Mouse (Mus musculus) left cerebral cortex, adult 2 months (tissue): ENCODE measurements at regions not wholly inside any gene's neighbourhood (a gene's known extent, or its start where the extent isn't known, plus 50 kb on each side); places are given as distances from the start of the nearest gene placed in this dataset.

Source experiments
- DNase-seq, 2 experiments: peaks; one replicate each; pipeline ENCODE4 v3.0.0; 2021 to 2022; ENCODE audit warnings: low spot score in 2 of 2, mixed read lengths in 1 of 2; ENCODE audit errors: extremely low spot score in 1 of 2
- H3K27ac ChIP-seq: fragments of 200-600 bp; 2 replicates; pipeline ENCODE4 v1.8.1; 2022
- H3K4me3 ChIP-seq: fragments of 200-600 bp; 2 replicates; pipeline ENCODE4 v1.8.1; 2022
- CTCF ChIP-seq: fragments of 200-600 bp; IDR thresholded peaks from 2 replicates; pipeline ENCODE4 v1.8.1; 2022; ENCODE audit warnings: antibody characterized with exemption, mild to moderate bottlenecking, moderate library complexity
- intact Hi-C: fragments of 180-260 bp; cut with DNase I; formaldehyde crosslinking; loops from one replicate; pipeline ENCODE4 v1.15.1; 2025

DNA sequence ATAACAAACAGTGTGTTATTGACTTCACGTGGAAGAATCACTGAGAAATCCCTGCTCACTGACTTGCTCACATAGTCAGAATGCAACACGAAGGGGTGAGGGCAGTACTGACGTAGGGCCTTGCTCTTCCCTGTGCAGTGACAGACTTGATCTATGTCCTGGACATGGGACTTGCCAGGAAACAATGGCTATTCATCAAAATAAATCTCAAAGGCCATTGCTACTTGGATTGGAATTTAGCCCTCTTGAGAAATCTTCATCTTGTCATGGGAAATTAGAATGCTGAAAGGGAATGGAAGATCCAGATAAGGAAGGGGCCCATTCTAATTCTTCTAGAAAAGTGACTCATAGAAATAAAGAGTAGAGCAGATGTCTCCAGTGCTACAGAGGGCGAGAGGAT is 158.0 kb upstream of the Sstr4 start:
- no peak for DNase-seq
- H3K4me3 ChIP-seq = no peak overlapping the region
- H3K27ac ChIP-seq = no peak overlapping the region
- intact Hi-C loops = no loop called here
- no peak for TF ChIP-seq CTCF

DNA sequence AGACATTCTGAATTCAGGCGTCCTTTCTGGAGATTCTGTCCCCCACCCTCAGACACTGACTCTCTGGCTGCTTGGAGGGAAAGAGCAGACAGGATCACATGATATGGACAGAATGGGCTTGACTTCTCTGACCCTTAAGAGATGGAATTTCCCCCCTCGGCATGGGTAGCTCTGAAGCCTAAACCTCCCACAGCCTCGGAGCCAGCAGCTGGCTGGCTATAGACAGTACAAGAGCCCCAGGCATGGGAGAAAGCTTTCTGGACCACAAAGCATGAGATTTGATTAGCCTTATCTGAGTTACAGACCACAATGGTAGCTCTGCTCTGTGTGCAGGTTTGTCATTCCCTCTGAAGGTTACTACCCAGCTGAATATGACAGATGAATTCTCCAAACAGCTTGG is 156.1 kb upstream of the Sstr4 start:
- Histone ChIP-seq H3K27ac (no peak overlapping the region), H3K4me3 (no peak overlapping the region)
- no peak for DNase-seq
- intact Hi-C loops = no loop called here
- no peak for TF ChIP-seq CTCF

DNA sequence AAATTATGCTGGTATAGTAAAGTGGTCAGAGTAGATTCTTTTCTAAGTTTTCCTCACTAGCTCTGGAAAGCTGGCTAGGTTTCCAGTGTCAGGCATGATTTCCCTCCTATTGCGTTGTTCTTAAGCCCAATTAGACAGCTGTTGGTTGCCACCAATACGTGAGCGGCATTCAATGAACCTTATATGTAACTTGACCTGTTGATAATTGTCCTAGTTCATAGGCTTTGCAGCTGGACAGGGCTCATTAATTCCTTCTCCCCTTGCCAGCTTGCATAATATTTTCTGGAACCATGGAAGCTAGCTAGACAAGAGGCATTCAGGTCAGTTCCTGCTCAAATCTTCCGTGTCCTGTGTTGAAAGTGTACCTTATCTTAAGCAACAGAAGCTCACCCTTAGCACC is 152.9 kb upstream of the Sstr4 start:
- intact Hi-C loops = no loop called here
- Histone ChIP-seq H3K4me3 (no peak overlapping the region), H3K27ac (no peak overlapping the region)
- no peak for DNase-seq
- no peak for TF ChIP-seq CTCF

- intact Hi-C loops = no loop called here
- no peak overlapping the region for H3K27ac ChIP-seq
- DNase-seq = no peak
- no peak overlapping the region for H3K4me3 ChIP-seq
- no peak for TF ChIP-seq CTCF
Observed at GRCm38 (mm10) chr2:148245575-148245974, 149.6 kb upstream of the Sstr4 start.

- Histone ChIP-seq H3K27ac (no peak overlapping the region), H3K4me3 (no peak overlapping the region)
- DNase-seq = no peak
- intact Hi-C loops = no loop called here
- TF ChIP-seq CTCF = no peak
Observed at GRCm38 (mm10) chr2:148250902-148251301, 144.2 kb upstream of the Sstr4 start.

DNA sequence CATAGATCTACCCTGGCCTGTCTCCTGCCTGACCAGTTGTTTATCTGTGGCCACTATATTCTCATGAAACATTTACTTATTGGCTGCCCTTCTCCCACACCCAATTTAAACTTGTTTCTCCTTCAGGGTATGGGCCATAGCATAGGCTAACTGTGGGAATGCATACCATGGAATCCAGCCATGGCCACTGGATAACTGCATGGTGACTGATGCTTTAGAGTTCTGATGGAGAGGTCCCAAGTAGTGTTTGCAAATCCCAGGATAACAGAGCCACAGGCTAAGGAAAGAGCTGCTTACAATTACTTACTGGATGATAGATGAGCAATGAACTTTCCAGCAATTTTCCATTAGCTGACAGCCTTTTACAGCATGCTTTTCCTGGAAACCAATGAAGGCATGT is 139.5 kb upstream of the Sstr4 start:
- no peak overlapping the region for H3K4me3 ChIP-seq
- no peak for TF ChIP-seq CTCF
- DNase-seq = no peak
- H3K27ac ChIP-seq = no peak overlapping the region
- intact Hi-C loops = loop anchor here (5.0 kb wide), 1 partner anchor 107 kb away; no protein-coding TSS in a partner anchor

- intact Hi-C loops = no loop called here
- no peak overlapping the region for H3K4me3 ChIP-seq
- no peak for TF ChIP-seq CTCF
- DNase-seq = no peak
- H3K27ac ChIP-seq = no peak overlapping the region
Observed at GRCm38 (mm10) chr2:148264111-148264730, 130.9 kb upstream of the Sstr4 start.

- peak; percentile 23; the same call in 1 of the 2 replicates for TF ChIP-seq CTCF
- no peak for DNase-seq
- H3K27ac ChIP-seq = no peak overlapping the region
- no peak overlapping the region for H3K4me3 ChIP-seq
- intact Hi-C loops = no loop called here
Observed at GRCm38 (mm10) chr2:148279200-148279599, 115.9 kb upstream of the Sstr4 start.

DNA sequence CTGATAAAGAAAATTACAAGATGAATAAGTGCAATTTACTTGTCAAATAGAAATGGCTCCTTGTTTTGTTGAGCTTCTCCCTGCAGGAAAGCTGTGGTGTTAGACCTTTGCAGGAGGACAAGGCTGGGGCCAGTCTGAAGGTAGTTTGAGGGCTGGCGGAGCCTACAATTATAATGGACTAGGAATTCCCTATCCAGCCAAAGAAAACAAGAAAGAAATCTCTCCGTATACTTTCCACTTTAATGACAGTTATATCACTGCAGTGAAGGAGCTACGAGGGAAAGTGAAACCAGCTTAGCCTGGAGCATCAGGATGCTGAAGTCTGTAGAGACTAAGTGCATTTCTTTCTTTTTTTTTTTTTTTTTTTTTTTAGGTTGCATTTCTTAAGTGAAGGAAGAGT is 104.8 kb upstream of the Sstr4 start:
- Histone ChIP-seq H3K4me3 (no peak overlapping the region), H3K27ac (no peak overlapping the region)
- intact Hi-C loops = no loop called here
- DNase-seq = no peak
- TF ChIP-seq CTCF = no peak

DNA sequence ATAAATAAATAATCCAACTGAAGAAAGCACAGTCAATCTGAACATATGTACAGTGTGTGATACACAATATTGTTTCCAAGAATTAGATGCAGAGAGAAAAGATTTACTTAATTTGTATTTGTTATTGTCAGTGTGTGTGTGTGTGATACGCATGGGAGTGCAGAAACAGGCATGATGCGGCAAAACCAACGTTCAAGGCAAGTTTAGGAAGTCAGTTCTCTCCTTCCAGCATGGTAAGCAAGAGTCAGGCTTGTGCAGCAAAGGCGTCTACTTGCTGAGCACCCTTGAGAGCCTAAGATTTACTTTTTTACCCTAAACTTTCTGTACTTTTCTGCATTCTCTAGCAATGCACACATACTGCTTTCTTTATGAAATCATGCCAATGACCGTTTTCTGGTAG is 102.7 kb upstream of the Sstr4 start:
- intact Hi-C loops = no loop called here
- Histone ChIP-seq H3K4me3 (no peak overlapping the region), H3K27ac (no peak overlapping the region)
- no peak for DNase-seq
- no peak for TF ChIP-seq CTCF

DNA sequence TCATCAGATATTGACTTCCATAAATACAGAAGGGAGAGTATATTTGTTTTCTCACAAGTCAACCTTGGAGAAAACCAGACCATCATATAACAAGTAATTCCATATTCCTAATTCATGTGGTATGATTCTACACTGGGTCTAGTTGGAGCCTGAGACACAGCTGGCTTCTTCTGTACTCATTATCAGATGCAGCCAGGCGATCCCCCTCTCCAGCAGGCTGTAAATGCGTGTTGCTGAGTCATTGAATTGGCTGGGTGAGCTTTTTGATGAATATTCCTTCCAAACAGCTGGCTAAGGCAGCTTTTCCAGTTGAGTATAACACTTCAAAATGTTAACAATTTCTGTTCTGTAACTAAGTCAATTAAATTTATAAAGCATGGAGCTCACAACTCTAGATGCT is 102.2 kb upstream of the Sstr4 start:
- no peak for DNase-seq
- intact Hi-C loops = no loop called here
- Histone ChIP-seq H3K4me3 (no peak overlapping the region), H3K27ac (no peak overlapping the region)
- TF ChIP-seq CTCF = no peak

GRCm38 (mm10) chr2:148300879-148301278 is 94.3 kb upstream of the Sstr4 start:
- no peak for DNase-seq

GRCm38 (mm10) chr2:148312255-148312654 is 82.9 kb upstream of the Sstr4 start:
- intact Hi-C loops = no loop called here
- no peak for TF ChIP-seq CTCF
- Histone ChIP-seq H3K4me3 (no peak overlapping the region), H3K27ac (peak overlapping the region; percentile 20)
- no peak for DNase-seq

More at GRCm38 (mm10) chr2:148300879-148301278, 94.3 kb upstream of the Sstr4 start:
- intact Hi-C loops = no loop called here
- no peak overlapping the region for H3K27ac ChIP-seq
- no peak overlapping the region for H3K4me3 ChIP-seq
- no peak for TF ChIP-seq CTCF

- TF ChIP-seq CTCF = no peak
- H3K27ac ChIP-seq = peak overlapping the region; percentile 56
- no peak for DNase-seq
- intact Hi-C loops = loop anchor here (5.0 kb wide), 1 partner anchor 164 kb away; no protein-coding TSS in a partner anchor
- H3K4me3 ChIP-seq = no peak overlapping the region
Observed at GRCm38 (mm10) chr2:148320896-148321295, 74.2 kb upstream of the Sstr4 start.
